Mouse (Mus musculus) CH12.LX (cell line): ENCODE data around the gene Apoa5.

ENCODE experiments used
- BHLHE40 ChIP-seq: IDR thresholded peaks from 2 replicates; pipeline ENCODE4 v1.6.1; 2011; ENCODE audit warnings: mild to moderate bottlenecking, low read depth, low read length, improper control_type of control experiment
- CTCF ChIP-seq, 2 experiments: IDR thresholded peaks in 1 of 2; conservative IDR thresholded peaks in 1 of 2; 2 replicates each; pipeline ENCODE4 v1.5.1; 2011 to 2012; ENCODE audit warnings: low read depth in 2 of 2, low read length in 2 of 2, improper control_type of control experiment in 1 of 2, inconsistent platforms in 1 of 2, mild to moderate bottlenecking in 1 of 2, moderate library complexity in 1 of 2
- EP300 ChIP-seq: IDR thresholded peaks from 2 replicates; pipeline ENCODE4 v1.6.1; 2011; ENCODE audit warnings: low read length, improper control_type of control experiment
- IRF4 ChIP-seq: IDR thresholded peaks from 2 replicates; pipeline ENCODE4 v1.6.1; 2014; ENCODE audit warnings: low read depth, mild to moderate bottlenecking, inconsistent platforms, low read length, improper control_type of control experiment
- MAX ChIP-seq: IDR thresholded peaks from 2 replicates; pipeline ENCODE4 v1.6.1; 2011; ENCODE audit warnings: low read length, improper control_type of control experiment
- MAZ ChIP-seq: IDR thresholded peaks from 2 replicates; pipeline ENCODE4 v1.6.1; 2012; ENCODE audit warnings: low read depth, mild to moderate bottlenecking, inconsistent platforms, low read length, improper control_type of control experiment, moderate library complexity
- MEF2A ChIP-seq: IDR thresholded peaks from 2 replicates; pipeline ENCODE4 v1.6.1; 2014; ENCODE audit warnings: low read depth, mild to moderate bottlenecking, inconsistent platforms, low read length, improper control_type of control experiment, borderline replicate concordance
- MXI1 ChIP-seq: IDR thresholded peaks from 2 replicates; pipeline ENCODE4 v1.6.1; 2011; ENCODE audit warnings: mild to moderate bottlenecking, low read depth, low read length, improper control_type of control experiment
- NRF1 ChIP-seq: IDR thresholded peaks from 2 replicates; pipeline ENCODE4 v1.6.1; 2014; ENCODE audit warnings: low read depth, mild to moderate bottlenecking, inconsistent platforms, low read length, improper control_type of control experiment, moderate library complexity
- POLR2A ChIP-seq: IDR thresholded peaks from 2 replicates; pipeline ENCODE4 v1.6.1; 2011; ENCODE audit warnings: low read depth, mild to moderate bottlenecking, improper control_type of control experiment, low read length
- ZNF384 ChIP-seq: IDR thresholded peaks from 2 replicates; pipeline ENCODE4 v1.6.1; 2012; ENCODE audit warnings: low read depth, low read length, improper control_type of control experiment, inconsistent platforms

- TF ChIP-seq POLR2A (no peak), MEF2A (no peak), MAZ (no peak), MAX (no peak), CTCF (conservative IDR thresholded peaks at IDR 0.05 in 1 of 2, IDR thresholded peaks at IDR 0.05 in 1 of 2; ENCODE audit: low read depth in 2 of 2, low read length in 2 of 2) (no peak), ZNF384 (no peak), NRF1 (no peak), BHLHE40 (no peak), IRF4 (no peak), EP300 (no peak), MXI1 (no peak)
Observed at GRCm38 (mm10) chr9:46268343-46268873, at the start of gene Apoa5.
